Mouse (Mus musculus) forebrain, embryonic 14.5 days (tissue): ENCODE results near the gene Mkrn1. TPM values are rescaled to one million over a fixed set of nuclear protein-coding genes. Genes with fewer than 3 reads are reported as not detected.
"Not testable (repeated sequence)": the region's sequence is repeated elsewhere in the genome, so short reads cannot be mapped to it uniquely, and the experiment has no call there.

Source experiments
- ATAC-seq: fragments of 200-750 bp; cut with Nextera tagmentation; 2 replicates; pipeline ENCODE4 v1.8.0; 2017; ENCODE audit warnings: mild to moderate bottlenecking, moderate library complexity
- DNase-seq: peaks from one replicate; pipeline ENCODE4 v3.0.0-alpha.2; 2015; ENCODE audit warnings: low spot score
- H3K27ac ChIP-seq: fragments of 300-500 bp; sonication (generic); 2 replicates; pipeline ENCODE4 v1.5.1; 2014; ENCODE audit warnings: low read depth, mild to moderate bottlenecking, control low read depth, low read length, moderate library complexity
- H3K27me3 ChIP-seq: fragments of 300-500 bp; sonication (generic); replicated peaks from 2 replicates; pipeline ENCODE4 v1.6.1; 2014; ENCODE audit warnings: low read length, control low read depth, mixed read lengths; ENCODE audit not compliant: control insufficient read depth, insufficient read depth
- H3K36me3 ChIP-seq: fragments of 300-500 bp; sonication (generic); 2 replicates; pipeline ENCODE4 v1.6.1; 2014; ENCODE audit warnings: low read length, control low read depth; ENCODE audit not compliant: control insufficient read depth, insufficient read depth
- H3K4me1 ChIP-seq: fragments of 300-500 bp; sonication (generic); 2 replicates; pipeline ENCODE4 v1.6.1; 2014; ENCODE audit warnings: antibody characterized with exemption, low read length, control low read depth; ENCODE audit not compliant: control insufficient read depth, insufficient read depth
- H3K4me2 ChIP-seq: fragments of 300-500 bp; sonication (generic); 2 replicates; pipeline ENCODE4 v1.6.1; 2014; ENCODE audit warnings: mild to moderate bottlenecking, control low read depth, low read length
- H3K4me3 ChIP-seq: fragments of 300-500 bp; sonication (generic); 2 replicates; pipeline ENCODE4 v1.5.1; 2014; ENCODE audit warnings: low read depth, low read length, control low read depth
- H3K9ac ChIP-seq: fragments of 300-500 bp; sonication (generic); 2 replicates; pipeline ENCODE4 v1.6.1; 2014; ENCODE audit warnings: mild to moderate bottlenecking, low read length, control low read depth, moderate library complexity
- H3K9me3 ChIP-seq: fragments of 300-500 bp; sonication (generic); replicated peaks from 2 replicates; pipeline ENCODE4 v1.6.1; 2016; ENCODE audit warnings: low read length, control low read depth, mixed read lengths; ENCODE audit not compliant: control insufficient read depth
- WGBS: fragments of 180-500 bp; shearing (Covaris S2); extraction: QIAGEN DNeasy Blood & Tissue Kit; methylation state at CpG from one replicate; pipeline ENCODE4 v1.1.7; 2014; 5-methylcytosine and 5-hydroxymethylcytosine counted together
- polyA plus RNA-seq: library from polyadenylated mRNA; unstranded; fragments of >200 nt; fragmentation: Nextera tagmentation; extraction: Ambion mirVana; gene quantifications from 2 replicates; pipeline ENCODE4 v1.2.1, GENCODE M21; 2014

The Mkrn1 gene
- polyA plus RNA-seq, 1 experiment from 2014 or later, result 230 TPM

DNA sequence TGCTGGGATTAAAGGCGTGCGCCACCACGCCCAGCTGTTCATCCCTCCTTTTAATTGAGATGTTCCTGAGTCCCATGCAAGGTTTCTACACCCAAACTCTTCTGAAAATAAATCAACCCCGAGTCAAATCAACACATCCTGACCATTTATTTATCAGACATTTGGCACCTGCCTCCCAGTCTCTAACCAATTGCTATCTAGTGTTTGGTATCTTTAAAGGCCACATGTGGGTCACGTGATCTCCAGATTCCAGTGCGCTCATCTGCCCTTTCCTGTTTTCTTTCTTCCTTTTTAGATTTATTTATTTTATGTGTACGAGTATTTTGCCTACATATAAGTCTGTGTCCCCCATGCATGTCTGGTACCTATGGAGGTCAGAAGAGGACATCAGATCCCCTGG is 3.4 kb upstream of the Mkrn1 start:
- no peak for ATAC-seq
- Histone ChIP-seq H3K4me1 (no peaks in the 10 kb centered on the region), H3K4me2 (no peak overlapping the region), H3K27me3 (no peaks in the 10 kb centered on the region; the same call in 1 of the 2 replicates), H3K9ac (no peak overlapping the region), H3K4me3 (no peak overlapping the region), H3K9me3 (no peaks in the 10 kb centered on the region), H3K36me3 (no peaks in the 10 kb centered on the region), H3K27ac (no peak overlapping the region)
- DNase-seq, result no peak
- WGBS, result 90% methylated on average over 7 of the region's 7 CpGs

GRCm38 (mm10) chr6:39423130-39423551 is 2.9 kb upstream of the Mkrn1 start:
- ATAC-seq (no peak), DNase-seq (no peak)
- Histone ChIP-seq H3K9ac (no peak overlapping the region), H3K4me3 (no peak overlapping the region), H3K27me3 (no peaks in the 10 kb centered on the region; the same call in 1 of the 2 replicates), H3K9me3 (no peaks in the 10 kb centered on the region), H3K4me1 (peaks cover 4% of the 10 kb centered on the region), H3K27ac (no peak overlapping the region), H3K36me3 (no peaks in the 10 kb centered on the region), H3K4me2 (no peak overlapping the region)
- WGBS, result 67% methylated on average over 6 of the region's 6 CpGs

GRCm38 (mm10) chr6:39420867-39421266 is 605 bp upstream of the Mkrn1 start:
- Histone ChIP-seq H3K4me1 (peaks cover 10% of the 10 kb centered on the region), H3K36me3 (no peaks in the 10 kb centered on the region), H3K9me3 (no peaks in the 10 kb centered on the region), H3K4me3 (peak overlapping the region; percentile 97), H3K27me3 (no peaks in the 10 kb centered on the region; the same call in 1 of the 2 replicates), H3K9ac (no peak overlapping the region), H3K4me2 (peak overlapping the region; percentile 62), H3K27ac (peak overlapping the region; percentile 95; the same call in 1 of the 2 replicates)
- DNase-seq (no peak), ATAC-seq (no peak)
- 53% methylated on average over 4 of the region's 4 CpGs for WGBS

- peak overlapping the region; percentile 95 for H3K27ac ChIP-seq
- ATAC-seq (no peak), DNase-seq (peak; percentile 60)
- peaks cover 10% of the 10 kb centered on the region for H3K4me1 ChIP-seq
- peak overlapping the region; percentile 62 for H3K4me2 ChIP-seq
- H3K9me3 ChIP-seq, result no peaks in the 10 kb centered on the region
- WGBS, result under 1% methylated on average over 35 of the region's 43 CpGs
- no peaks in the 10 kb centered on the region for H3K36me3 ChIP-seq
- H3K9ac ChIP-seq, result peak overlapping the region; percentile 95
- H3K4me3 ChIP-seq, result peak overlapping the region; percentile 97
- no peaks in the 10 kb centered on the region; the same call in 1 of the 2 replicates for H3K27me3 ChIP-seq
Measured at GRCm38 (mm10) chr6:39419386-39419850, 844 bp downstream of the Mkrn1 start.

DNA sequence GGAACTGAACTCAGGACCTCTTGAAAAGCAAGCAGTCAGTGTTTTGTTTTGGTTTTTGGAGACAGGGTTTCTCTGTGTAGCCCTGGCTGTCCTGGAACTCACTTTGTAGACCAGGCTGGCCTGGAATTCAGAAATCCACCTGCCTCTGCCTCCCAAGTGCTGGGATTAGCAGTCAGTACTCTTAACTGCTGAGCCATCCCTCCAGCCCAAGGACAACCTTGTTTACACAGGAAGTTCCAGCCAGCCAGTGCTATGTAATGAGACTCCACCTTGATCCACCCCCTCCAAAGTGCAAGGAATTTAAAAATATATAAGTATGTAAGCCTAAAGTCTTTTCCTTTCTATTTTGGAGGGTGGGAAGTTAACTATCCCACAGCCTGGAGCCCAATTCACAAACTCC is 3.6 kb downstream of the Mkrn1 start:
- H3K9ac ChIP-seq, ATAC-seq, H3K27ac ChIP-seq, H3K4me1 ChIP-seq, H3K9me3 ChIP-seq, H3K4me3 ChIP-seq, H3K4me2 ChIP-seq, H3K36me3 ChIP-seq, DNase-seq, H3K27me3 ChIP-seq: not testable (repeated sequence)

GRCm38 (mm10) chr6:39415762-39416161 is 4.5 kb downstream of the Mkrn1 start:
- H3K9me3 ChIP-seq, result no peaks in the 10 kb centered on the region
- no peak overlapping the region for H3K4me3 ChIP-seq
- no peaks in the 10 kb centered on the region for H3K36me3 ChIP-seq
- no peak overlapping the region for H3K9ac ChIP-seq
- no peak for ATAC-seq
- H3K27me3 ChIP-seq, result no peaks in the 10 kb centered on the region
- peaks cover 10% of the 10 kb centered on the region for H3K4me1 ChIP-seq
- H3K27ac ChIP-seq, result no peak overlapping the region
- peak; percentile 61 for DNase-seq
- whole genome bisulfite sequencing, result 49% methylated on average over 3 of the region's 5 CpGs
- no peak overlapping the region for H3K4me2 ChIP-seq

- Histone ChIP-seq H3K27me3 (no peaks in the 10 kb centered on the region), H3K4me1 (peaks cover 10% of the 10 kb centered on the region), H3K27ac (no peak overlapping the region), H3K9me3 (no peaks in the 10 kb centered on the region), H3K4me2 (no peak overlapping the region), H3K4me3 (no peak overlapping the region), H3K9ac (no peak overlapping the region), H3K36me3 (peaks cover 6% of the 10 kb centered on the region; the same call in 1 of the 2 replicates)
- ATAC-seq, result peak; percentile 36; the same call in 1 of the 2 replicates
- peak; percentile 43 for DNase-seq
- WGBS, result 18% methylated on average over 1 of the region's 1 CpGs
Measured at GRCm38 (mm10) chr6:39414106-39414505, 6.2 kb downstream of the Mkrn1 start.

GRCm38 (mm10) chr6:39406480-39406879 is 13.8 kb downstream of the Mkrn1 start:
- Histone ChIP-seq H3K4me3 (no peak overlapping the region), H3K27ac (no peak overlapping the region), H3K36me3 (peaks cover 49% of the 10 kb centered on the region), H3K4me1 (no peaks in the 10 kb centered on the region), H3K4me2 (no peak overlapping the region), H3K27me3 (no peaks in the 10 kb centered on the region), H3K9me3 (no peaks in the 10 kb centered on the region), H3K9ac (no peak overlapping the region)
- ATAC-seq (no peak), DNase-seq (no peak)
- WGBS, result 96% methylated on average over 5 of the region's 5 CpGs

DNA sequence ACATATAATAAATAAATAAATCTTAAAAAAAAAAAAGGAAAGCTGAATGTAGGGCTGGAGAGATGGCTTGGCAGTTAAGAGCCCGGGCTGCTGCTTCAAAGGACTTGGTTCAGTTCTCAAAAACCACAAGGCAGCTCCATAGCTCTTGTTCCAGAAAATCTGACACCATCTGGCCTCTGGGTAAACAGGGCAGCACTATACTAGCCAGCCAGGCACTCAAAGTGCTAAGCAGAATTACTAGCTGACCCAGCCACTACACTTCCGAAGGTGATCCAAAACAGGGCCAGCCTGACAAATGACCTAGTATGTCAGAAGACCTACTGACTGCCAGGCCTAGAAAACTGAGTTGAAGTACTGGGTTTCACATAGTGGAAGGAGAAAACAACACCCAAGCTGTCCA is 17.1 kb downstream of the Mkrn1 start:
- H3K9ac ChIP-seq, result no peak overlapping the region
- no peaks in the 10 kb centered on the region for H3K4me1 ChIP-seq
- H3K36me3 ChIP-seq, result peaks cover 73% of the 10 kb centered on the region
- H3K27me3 ChIP-seq, result no peaks in the 10 kb centered on the region
- no peak overlapping the region for H3K4me2 ChIP-seq
- no peak overlapping the region for H3K4me3 ChIP-seq
- no peak for ATAC-seq
- no peak overlapping the region for H3K27ac ChIP-seq
- DNase-seq, result no peak
- WGBS, result 93% methylated on average over 2 of the region's 2 CpGs
- no peaks in the 10 kb centered on the region for H3K9me3 ChIP-seq
